In the genomic region with DNA sequence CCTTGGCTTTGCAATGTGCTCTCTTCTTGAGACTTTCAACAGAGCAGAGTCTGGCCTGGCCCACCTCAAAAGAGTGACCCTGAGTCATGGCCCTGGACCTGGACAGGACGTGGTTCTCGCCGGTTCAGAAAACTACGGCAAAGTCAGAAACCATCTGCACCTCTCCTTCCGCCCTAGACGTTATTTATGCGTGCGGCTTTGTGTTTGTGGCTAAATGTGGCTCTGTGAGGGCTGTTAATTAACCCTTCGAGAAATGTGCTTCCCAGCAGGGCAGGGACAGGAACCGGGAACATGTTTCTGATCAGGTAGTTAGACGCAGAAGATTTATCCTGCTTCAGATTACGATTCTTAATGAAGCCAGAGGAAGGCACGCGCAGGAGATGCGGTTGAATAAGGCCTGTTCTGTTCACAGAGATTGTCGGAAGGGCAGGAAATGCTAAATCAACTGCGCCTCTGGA, we compare ENCODE assay signal across 8 mouse cellular contexts.
DNase-seq lines count a peak whose midpoint lies in the region; ATAC-seq and TF ChIP-seq lines count a peak whose summit lies in the region.

No protein-coding gene starts in this region.

- no peaks in the 10 kb centered on the region for H3K36me3 ChIP-seq in lung, postnatal 0 days (ENCODE audit: insufficient read depth, low read length)
- no peaks in the 10 kb centered on the region for H3K36me3 ChIP-seq in forebrain, embryonic 15.5 days
- no peaks in the 10 kb centered on the region for H3K36me3 ChIP-seq in intestine, embryonic 16.5 days (ENCODE audit: control insufficient read depth, insufficient read depth, low read length)
- no peaks in the 10 kb centered on the region for H3K36me3 ChIP-seq in neural tube, embryonic 12.5 days

- ATAC-seq in lung, postnatal 0 days = no peak
- peak; percentile 59; the same call in 1 of the 2 replicates for ATAC-seq in forebrain, embryonic 15.5 days (replicated peaks)
- no peak for ATAC-seq in intestine, embryonic 16.5 days
- peak; percentile 45 for ATAC-seq in neural tube, embryonic 12.5 days (ENCODE audit: low FRiP score, low read depth)

- no peak for DNase-seq in lung, postnatal 0 days (ENCODE audit: low spot score)
- no peak for DNase-seq in lung, postnatal 25 days (ENCODE audit: low spot score)
- no peak for DNase-seq in frontal cortex, postnatal 10 days (ENCODE audit: low spot score in 2 of 2)
- DNase-seq in layer of hippocampus, postnatal 25 days (ENCODE audit: extremely low spot score in 1 of 2, low spot score in 1 of 2) = no peak
- no peak for DNase-seq in left cerebral cortex, adult 18-20 months (ENCODE audit: low spot score in 2 of 2)

- H3K4me3 ChIP-seq in lung, postnatal 0 days (ENCODE audit: low read depth, low read length) = no peak overlapping the region
- H3K4me3 ChIP-seq in forebrain, embryonic 15.5 days = no peak overlapping the region
- H3K4me3 ChIP-seq in intestine, embryonic 16.5 days (ENCODE audit: low read length) = no peak overlapping the region
- no peak overlapping the region for H3K4me3 ChIP-seq in neural tube, embryonic 12.5 days

- H3K4me2 ChIP-seq in lung, postnatal 0 days (replicated peaks; ENCODE audit: low read depth, low read length) = no peak overlapping the region
- no peak overlapping the region for H3K4me2 ChIP-seq in forebrain, embryonic 15.5 days (replicated peaks)
- H3K4me2 ChIP-seq in intestine, embryonic 16.5 days (ENCODE audit: low read depth, low read length) = no peak overlapping the region
- 0 out of 2 replicates have a peak overlapping the region, but pooled peaks have one; percentile 3 for H3K4me2 ChIP-seq in neural tube, embryonic 12.5 days (replicated peaks)

- no peaks in the 10 kb centered on the region for H3K9me3 ChIP-seq in lung, postnatal 0 days (ENCODE audit: low read length)
- no peaks in the 10 kb centered on the region for H3K9me3 ChIP-seq in forebrain, embryonic 15.5 days
- H3K9me3 ChIP-seq in intestine, embryonic 16.5 days (ENCODE audit: control insufficient read depth, low read length) = no peaks in the 10 kb centered on the region
- no peaks in the 10 kb centered on the region for H3K9me3 ChIP-seq in neural tube, embryonic 12.5 days

- no peak for TF ChIP-seq EP300 in lung, postnatal 0 days (IDR thresholded peaks at IDR 0.05)

- no peaks in the 10 kb centered on the region for H3K27me3 ChIP-seq in lung, postnatal 0 days (replicated peaks; ENCODE audit: insufficient read depth, low read length)
- no peaks in the 10 kb centered on the region for H3K27me3 ChIP-seq in forebrain, embryonic 15.5 days
- H3K27me3 ChIP-seq in intestine, embryonic 16.5 days (replicated peaks; ENCODE audit: control insufficient read depth, insufficient read depth, low read length) = no peaks in the 10 kb centered on the region
- H3K27me3 ChIP-seq in neural tube, embryonic 12.5 days (replicated peaks) = no peaks in the 10 kb centered on the region

- peaks cover 36% of the 10 kb centered on the region for H3K4me1 ChIP-seq in lung, postnatal 0 days (ENCODE audit: insufficient read depth, low read depth, low read length)
- peaks cover 24% of the 10 kb centered on the region for H3K4me1 ChIP-seq in forebrain, embryonic 15.5 days
- H3K4me1 ChIP-seq in intestine, embryonic 16.5 days (ENCODE audit: control insufficient read depth, insufficient read depth, low read length) = peaks cover 47% of the 10 kb centered on the region
- H3K4me1 ChIP-seq in neural tube, embryonic 12.5 days = peaks cover 42% of the 10 kb centered on the region

- H3K9ac ChIP-seq in lung, postnatal 0 days (replicated peaks; ENCODE audit: low read depth) = no peak overlapping the region
- no peak overlapping the region for H3K9ac ChIP-seq in forebrain, embryonic 15.5 days (replicated peaks)
- H3K9ac ChIP-seq in intestine, embryonic 16.5 days (ENCODE audit: low read depth, low read length) = 0 out of 2 replicates have a peak overlapping the region, but pooled peaks have one; percentile 16
- H3K9ac ChIP-seq in neural tube, embryonic 12.5 days = no peak overlapping the region

- TF ChIP-seq CTCF in lung, postnatal 0 days (IDR thresholded peaks at IDR 0.05) = no peak

- 56% methylated on average over 17 of the region's 17 CpGs for WGBS in lung, postnatal 0 days
- 31% methylated on average over 17 of the region's 17 CpGs for WGBS in forebrain, embryonic 15.5 days
- 50% methylated on average over 17 of the region's 17 CpGs for WGBS in intestine, embryonic 16.5 days
- 20% methylated on average over 17 of the region's 17 CpGs for WGBS in neural tube, embryonic 12.5 days

- peak overlapping the region; percentile 60 for H3K27ac ChIP-seq in lung, postnatal 0 days (ENCODE audit: low read length)
- 0 out of 2 replicates have a peak overlapping the region, but pooled peaks have one; percentile 19 for H3K27ac ChIP-seq in forebrain, embryonic 15.5 days (replicated peaks)
- peak overlapping the region; percentile 67 for H3K27ac ChIP-seq in intestine, embryonic 16.5 days (ENCODE audit: low read length)
- 0 out of 2 replicates have a peak overlapping the region, but pooled peaks have one; percentile 37 for H3K27ac ChIP-seq in neural tube, embryonic 12.5 days

Comparison
In these comparisons a context has a peak if more than half of its experiments do, and no peak if none do; other contexts are left out.
1. ATAC-seq: peak in forebrain, embryonic 15.5 days (single experiment) and neural tube, embryonic 12.5 days (single experiment); none in lung, postnatal 0 days (single experiment) and intestine, embryonic 16.5 days (single experiment).
2. Peak in every context shown above with its lines, with median percentiles within 50 percentile points of each other: H3K27ac ChIP-seq.